Mouse (Mus musculus) urinary bladder, postnatal 36 days (tissue): ENCODE results near the gene Vmn1r221.
"Not testable (repeated sequence)": the region's sequence is repeated elsewhere in the genome, so short reads cannot be mapped to it uniquely, and the experiment has no call there.

Experiments
- DNase-seq, 2 experiments: peaks; one replicate each; pipeline ENCODE4 v3.0.0; 2022; ENCODE audit warnings: low spot score in 2 of 2, mixed read lengths in 1 of 2

Vmn1r221 gene

DNA sequence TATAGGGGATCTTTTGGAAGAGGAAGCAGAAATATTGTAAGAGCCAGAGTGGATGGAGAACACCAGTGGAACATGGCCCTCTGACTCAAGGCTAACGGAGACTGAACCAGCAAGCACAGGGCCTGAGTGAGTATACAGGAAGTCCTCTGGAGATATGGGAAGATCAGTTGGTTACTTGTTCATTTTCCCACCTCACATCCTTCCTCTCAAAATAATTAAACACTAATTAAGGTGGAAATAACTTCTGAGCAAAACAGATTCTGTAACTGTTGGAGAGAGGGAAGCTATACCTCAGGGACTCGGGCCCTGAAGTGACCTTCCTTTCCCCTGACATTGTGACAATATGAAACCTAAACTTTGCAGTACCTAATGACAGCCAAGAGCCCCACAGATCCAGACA lies at the start of gene Vmn1r221:
Vmn1r221 (plus strand) TSS at position 301 of the 400 bp plus-strand sequence.
- DNase-seq: not testable (repeated sequence)

DNA sequence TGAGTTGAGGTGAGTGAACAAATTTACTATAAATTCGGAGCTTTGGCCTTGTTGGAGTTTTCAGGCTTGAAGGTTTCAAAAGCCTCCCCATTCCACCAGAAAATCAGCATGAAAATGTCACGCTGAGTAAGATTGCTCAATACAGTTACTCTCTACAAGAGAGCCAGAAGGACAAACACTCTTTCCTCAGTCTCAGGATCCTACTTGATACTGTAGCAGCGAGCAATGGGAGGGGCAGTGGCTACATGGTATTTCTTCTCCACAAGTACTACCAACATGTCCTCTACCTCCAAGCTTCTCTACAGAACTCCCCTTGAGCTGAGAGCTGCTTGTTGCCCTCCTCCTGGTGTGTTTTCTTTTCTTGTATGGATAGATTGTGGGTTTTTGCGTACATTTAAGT lies 47.5 kb upstream of the Vmn1r221 start:
- DNase-seq: not testable (repeated sequence)

DNA sequence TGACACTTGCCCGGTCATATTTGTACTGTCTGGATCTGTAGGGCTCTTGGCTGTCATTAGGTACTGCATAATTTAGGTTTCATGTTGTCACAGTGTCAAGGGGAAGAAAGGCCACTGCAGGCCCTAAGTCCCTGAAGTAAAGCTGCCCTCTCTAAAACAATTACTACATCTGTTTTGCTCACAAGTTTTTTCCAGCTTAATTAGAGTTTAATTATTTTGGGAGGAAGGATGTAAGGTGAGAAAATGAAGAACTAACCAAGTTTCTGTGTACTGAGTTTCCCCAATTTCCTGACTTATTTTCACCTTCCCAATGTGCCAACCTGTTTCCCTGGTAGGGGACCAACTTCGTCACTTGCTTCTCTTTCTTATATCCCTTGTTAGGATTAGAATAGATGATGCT lies 26.1 kb upstream of the Vmn1r221 start, which contains the start of gene Vmn1r220:
Vmn1r220 (minus strand) TSS at position 101 of the 400 bp plus-strand sequence.
- no peak for DNase-seq

DNA sequence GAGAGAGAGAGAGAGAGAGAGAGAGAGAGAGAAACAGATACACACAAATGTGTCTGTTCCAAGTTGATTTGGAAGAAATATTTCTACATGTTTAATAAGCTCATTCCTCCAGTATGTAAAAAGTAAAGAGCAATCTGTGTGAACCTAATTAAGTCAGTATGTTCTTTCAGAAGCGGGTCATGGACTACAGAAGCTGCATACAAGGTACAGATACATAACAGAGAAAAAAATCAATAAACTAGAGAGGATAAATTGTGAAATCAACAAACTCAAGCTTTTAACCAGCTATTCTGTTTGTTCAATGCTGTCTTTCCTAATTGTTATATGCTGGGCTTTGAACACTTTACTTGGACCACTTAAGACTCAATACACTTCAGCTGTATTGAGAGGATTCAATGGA lies 10.0 kb upstream of the Vmn1r221 start:
- not testable (repeated sequence) for DNase-seq

DNA sequence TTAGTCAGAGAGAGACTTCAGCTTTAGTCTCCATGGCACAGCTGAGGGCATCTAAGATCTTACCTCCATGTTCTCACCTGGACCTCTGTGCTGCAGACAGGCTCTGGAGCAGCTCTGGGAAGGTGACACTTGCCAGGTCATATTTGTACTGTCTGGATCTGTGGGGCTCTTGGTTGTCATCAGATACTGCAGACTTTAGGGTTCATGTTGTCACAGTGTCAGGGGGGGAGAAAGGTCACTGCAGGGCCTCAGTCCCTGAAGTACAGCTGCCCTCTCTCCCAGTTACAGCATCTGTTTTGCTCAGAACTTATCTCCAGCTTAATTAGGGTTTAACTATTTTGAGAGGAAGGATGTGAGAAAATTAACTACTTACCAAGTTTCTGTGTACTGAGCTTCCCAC lies 21.9 kb downstream of the Vmn1r221 start, which contains the start of gene Vmn1r222:
Vmn1r222 (minus strand) TSS at position 101 of the 400 bp plus-strand sequence.
- DNase-seq: not testable (repeated sequence)

DNA sequence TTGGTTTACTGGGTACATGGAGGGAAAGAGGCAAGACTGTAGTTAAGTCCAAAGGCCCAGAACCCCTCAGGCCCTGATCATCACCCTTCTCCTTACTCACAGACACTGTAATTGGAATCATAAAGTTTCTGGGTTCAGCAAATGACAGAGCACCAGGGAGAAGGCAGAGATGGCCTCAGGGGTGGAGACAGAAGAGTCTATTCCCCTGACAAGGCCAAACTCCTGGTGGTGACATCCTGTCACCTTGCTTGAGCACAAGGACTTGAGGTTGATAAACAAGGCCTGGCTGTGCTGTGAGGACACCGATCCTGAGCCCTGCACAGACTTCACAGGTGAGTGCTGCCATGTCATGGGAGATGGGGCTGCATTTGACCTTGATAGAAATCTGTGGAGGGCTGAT lies 32.9 kb downstream of the Vmn1r221 start, which contains the start of gene Vmn1r223:
Vmn1r223 (plus strand) TSS at position 301 of the 400 bp plus-strand sequence.
- DNase-seq: not testable (repeated sequence)

DNA sequence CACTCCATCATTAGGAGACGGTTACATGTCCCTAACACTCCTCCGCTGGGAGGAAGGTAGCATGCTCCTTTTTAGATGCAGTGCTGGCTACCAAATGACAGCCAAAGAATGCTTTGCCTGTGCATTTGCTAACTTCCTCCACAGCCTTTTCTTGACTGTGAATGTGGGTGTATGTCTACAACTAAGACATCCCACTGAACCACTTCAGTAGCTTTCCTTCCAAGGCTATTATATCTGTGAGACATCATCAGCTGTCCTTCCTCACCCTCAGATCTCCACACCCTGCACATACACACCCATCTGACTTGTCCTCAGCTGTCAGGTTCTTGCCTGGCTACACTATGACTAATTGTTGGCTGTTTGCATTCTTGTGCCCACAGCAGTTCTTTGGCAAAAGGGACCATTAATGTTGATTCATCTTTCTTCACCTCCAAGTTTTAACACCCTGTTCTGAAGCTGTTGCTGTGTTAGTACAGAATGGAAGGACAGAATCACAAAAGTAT lies 44.7 kb downstream of the Vmn1r221 start:
- no peak for DNase-seq

DNA sequence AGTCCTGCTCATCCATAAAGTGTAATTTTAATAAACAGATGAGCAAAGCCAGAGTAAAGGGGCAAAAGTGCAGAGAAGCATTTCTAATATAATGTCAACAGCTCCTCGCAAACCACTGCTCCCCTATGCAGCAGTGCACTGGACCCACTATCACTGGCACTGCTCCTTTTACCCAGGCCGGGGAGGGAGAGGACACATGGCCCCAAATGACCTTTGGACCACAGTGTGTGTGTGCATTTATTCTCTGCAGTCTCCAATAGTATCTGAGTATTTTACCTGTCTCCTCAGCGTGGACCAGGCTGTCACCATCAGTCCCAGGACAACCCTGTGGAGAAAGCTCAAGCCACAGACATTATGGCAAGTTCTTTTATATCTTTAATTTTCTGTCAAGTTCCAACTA lies 54.7 kb downstream of the Vmn1r221 start:
- not testable (repeated sequence) for DNase-seq

DNA sequence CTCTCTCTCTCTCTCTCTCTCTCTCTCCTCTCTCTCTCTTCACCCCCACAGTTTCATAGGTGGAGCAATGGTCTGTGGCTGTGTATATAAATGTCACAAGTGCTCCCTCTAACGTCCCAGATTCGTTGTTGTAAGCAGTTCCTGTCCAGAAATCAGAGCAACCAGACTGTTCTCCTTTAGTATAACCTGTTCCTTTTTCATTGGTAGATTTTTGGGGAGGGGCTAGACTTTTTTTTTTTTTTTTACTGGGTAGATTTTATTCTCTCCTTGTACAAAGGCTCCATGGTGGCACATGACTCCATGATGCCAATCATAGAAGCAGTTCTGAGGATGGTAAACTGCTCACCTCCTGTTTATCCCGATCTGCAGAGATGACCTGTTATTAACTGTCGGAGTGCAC lies 55.2 kb downstream of the Vmn1r221 start:
- DNase-seq: not testable (repeated sequence)

DNA sequence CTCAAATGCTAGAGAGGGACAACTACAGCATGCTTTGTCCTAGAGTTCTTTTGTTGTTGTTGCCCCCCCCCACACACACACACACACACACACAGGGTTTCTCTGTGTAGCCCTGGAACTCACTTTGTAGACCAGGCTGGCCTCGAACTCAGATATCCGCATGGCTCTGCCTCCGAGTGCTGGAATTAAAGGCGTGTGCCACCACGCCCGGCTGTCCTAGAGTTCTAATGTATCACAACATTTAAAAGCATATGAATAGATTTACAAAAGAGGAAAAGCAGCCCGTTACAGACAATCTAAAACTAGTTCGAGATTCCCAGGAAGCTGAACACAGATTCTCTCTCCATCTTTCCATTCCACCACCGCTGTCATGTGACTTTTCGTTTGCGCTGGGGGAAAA lies 55.8 kb downstream of the Vmn1r221 start:
- no peak for DNase-seq

DNA sequence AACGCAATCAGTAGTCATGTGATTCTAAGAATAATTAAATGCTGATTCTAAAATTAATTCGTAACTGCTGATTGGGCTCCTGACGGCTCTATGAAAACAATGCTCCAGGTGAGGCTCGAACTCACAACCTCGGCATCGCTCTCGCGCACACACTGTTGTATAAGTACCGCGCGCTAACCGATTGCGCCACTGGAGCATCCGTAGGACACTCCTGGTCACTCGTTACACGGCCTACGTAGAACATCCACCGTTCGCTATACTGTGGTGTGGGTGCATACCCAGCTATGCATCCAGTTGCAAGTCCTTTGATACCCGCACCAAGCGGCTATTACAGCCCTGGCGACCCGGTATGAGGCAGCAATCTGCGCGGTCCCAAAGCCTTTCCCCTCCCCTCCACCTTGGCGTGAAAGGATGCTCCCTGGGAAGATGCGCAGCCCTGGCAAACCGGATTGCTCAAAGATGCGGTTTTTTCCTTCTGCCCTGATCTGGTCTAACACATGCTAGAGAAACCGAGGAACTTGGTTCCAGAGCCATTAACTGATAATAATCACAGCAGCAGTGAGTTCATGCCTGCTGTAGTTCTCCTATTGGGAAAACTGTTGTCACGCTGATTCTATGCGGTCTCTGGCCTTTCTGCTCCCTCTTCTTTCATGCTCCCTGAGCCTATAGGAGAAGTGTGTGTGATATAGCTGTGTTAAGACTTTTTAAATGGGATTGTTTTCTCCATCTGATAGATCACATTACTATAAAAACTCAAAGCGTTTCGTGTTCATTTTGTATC lies 56.6 kb downstream of the Vmn1r221 start:
- no peak for DNase-seq
